In genomic region chr10:70506499-70507168, GRCm38 (mm10) we compare ENCODE assay signal across 11 mouse cellular contexts.
DNase-seq lines count a peak whose midpoint lies in the region; ATAC-seq and TF ChIP-seq lines count a peak whose summit lies in the region.
"Had no signal": no experiment of that assay in that cellular context is flagged by ENCODE, and none has a peak within 500 bp of the region (broad histone marks: within the 10 kb centered on the region; RNA-seq: fewer than 3 reads in every experiment).

No protein-coding gene starts in this region.

- no peak for DNase-seq in cerebellum, postnatal 4 days (ENCODE audit: low spot score in 2 of 2)
- DNase-seq in layer of hippocampus, adult 2 months (ENCODE audit: low spot score in 2 of 2) = no peak
- no peak for DNase-seq in layer of hippocampus, postnatal 10 days (ENCODE audit: low spot score in 2 of 2)
- DNase-seq in adrenal gland, postnatal 10 days = peak; percentile 52
- DNase-seq in kidney, postnatal 4 days = peak; percentile 37 to 41
- no peak for DNase-seq in right cerebral cortex, adult 2 months (ENCODE audit: low spot score in 2 of 2)
- DNase-seq in spleen, adult 18-20 months = no peak
- DNase-seq: liver, embryonic 13.5 days; thymus, postnatal 14 days had no signal

- H3K27ac ChIP-seq in layer of hippocampus, adult 2 months = peak overlapping the region; percentile 77
- H3K27ac ChIP-seq: forebrain, embryonic 15.5 days; liver, embryonic 13.5 days had no signal

- ATAC-seq in cerebellum, adult (ENCODE audit: insufficient number of reproducible peaks, low FRiP score, low TSS enrichment) = peak; percentile 79
- ATAC-seq: forebrain, embryonic 15.5 days had no signal

- no peak overlapping the region for H3K4me3 ChIP-seq in layer of hippocampus, adult 2 months
- H3K4me3 ChIP-seq: forebrain, embryonic 15.5 days; liver, embryonic 13.5 days had no signal

- peak; percentile 57 for TF ChIP-seq CTCF in layer of hippocampus, adult 2 months (conservative IDR thresholded peaks at IDR 0.05)

Comparison
In these comparisons a context has a peak if more than half of its experiments do, and no peak if none do; other contexts are left out.
1. DNase-seq: peak in adrenal gland, postnatal 10 days (single experiment) and kidney, postnatal 4 days (2 of 2); none in cerebellum, postnatal 4 days (0 of 2), layer of hippocampus, adult 2 months (0 of 2), layer of hippocampus, postnatal 10 days (0 of 2), right cerebral cortex, adult 2 months (0 of 2) and spleen, adult 18-20 months (0 of 2).